Mouse (Mus musculus) thymus, postnatal 10 days (tissue): ENCODE data around the gene Prpf31.
A peak's percentile ranks its signal among the peaks of the same experiment; 100 is the strongest.
"Not testable (repeated sequence)": the region's sequence is repeated elsewhere in the genome, so short reads cannot be mapped to it uniquely, and the experiment has no call there.

Source experiments
- DNase-seq, 2 experiments: peaks; one replicate each; pipeline ENCODE4 v3.0.0; 2021; ENCODE audit warnings: low spot score in 2 of 2

The Prpf31 gene

GRCm38 (mm10) chr7:3629543-3630477 lies at the start of gene Prpf31, which contains the start of gene Tfpt:
Prpf31 (plus strand) TSS chr7:3629985.
Tfpt (minus strand) TSS chr7:3629929.
- DNase-seq: peak; percentile 85 to 87

DNA sequence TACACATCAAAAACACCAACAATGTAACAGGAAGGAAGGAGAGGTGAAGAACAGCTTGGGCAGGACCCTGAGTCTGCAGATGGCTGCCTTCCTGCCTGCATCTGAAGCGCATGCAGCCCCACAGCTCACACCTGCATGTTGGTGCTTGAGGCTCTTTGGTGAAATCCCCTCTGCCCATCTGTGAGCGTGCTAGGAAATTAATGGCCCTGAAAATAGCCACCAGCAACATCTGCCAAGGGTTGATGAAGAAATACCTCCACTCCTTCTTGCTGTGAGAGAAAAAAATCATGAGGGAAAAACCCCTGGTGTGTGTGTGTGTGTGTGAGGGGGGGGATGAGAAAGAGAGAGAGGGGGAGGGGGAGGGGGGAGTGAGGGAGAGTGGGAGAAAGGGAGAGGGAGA lies 49.8 kb upstream of the Prpf31 start:
- DNase-seq: no peak

- DNase-seq: no peak
These were observed 44.0 kb upstream of the Prpf31 start for GRCm38 (mm10) chr7:3585763-3586162.

- DNase-seq: no peak
These were observed 43.5 kb upstream of the Prpf31 start for GRCm38 (mm10) chr7:3586255-3586654.

DNA sequence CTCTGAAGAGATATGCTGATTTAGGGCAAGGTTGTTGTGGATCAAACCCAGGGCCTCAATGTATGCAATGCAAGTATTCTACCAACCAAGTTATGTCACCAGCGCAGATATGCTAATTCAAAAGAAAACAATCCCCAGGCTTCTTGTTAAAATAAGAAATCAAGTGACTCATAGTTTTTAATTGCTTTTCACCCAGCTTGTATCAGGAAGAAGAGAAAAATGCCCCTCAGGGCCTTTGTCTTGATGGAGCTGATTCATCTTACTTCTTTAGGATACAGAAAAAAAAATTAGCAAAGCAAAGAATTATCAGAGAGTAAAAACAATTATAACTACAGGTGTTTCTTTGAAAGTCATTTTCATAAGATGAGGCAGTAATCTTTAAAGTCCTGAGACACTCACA lies 42.5 kb upstream of the Prpf31 start:
- DNase-seq: no peak

- DNase-seq: no peak
These were observed 39.2 kb upstream of the Prpf31 start for GRCm38 (mm10) chr7:3590550-3590949.

GRCm38 (mm10) chr7:3591534-3591933 lies 38.3 kb upstream of the Prpf31 start:
- no peak for DNase-seq

DNA sequence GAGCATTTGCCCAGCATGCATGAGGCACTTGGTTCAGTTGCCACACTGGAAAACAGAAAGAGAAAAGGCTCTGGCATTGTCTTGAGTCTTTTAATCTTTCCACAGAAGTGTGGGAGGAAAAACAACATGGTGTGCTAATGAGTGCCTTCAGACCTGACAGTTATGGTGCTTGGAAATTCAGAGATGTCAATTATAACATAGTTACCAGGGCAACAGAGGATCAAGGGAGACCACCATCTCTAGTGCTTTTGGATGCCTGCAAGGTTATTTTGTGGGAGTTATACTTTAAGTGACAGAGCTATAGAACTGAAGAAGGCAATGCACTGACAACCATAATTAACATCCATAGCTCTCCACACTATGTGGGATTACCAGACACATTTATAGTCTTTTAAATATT lies 35.9 kb upstream of the Prpf31 start:
- no peak for DNase-seq

- no peak for DNase-seq
These were observed 35.1 kb upstream of the Prpf31 start for GRCm38 (mm10) chr7:3594686-3595085.

GRCm38 (mm10) chr7:3595146-3595545 lies 34.6 kb upstream of the Prpf31 start:
- no peak for DNase-seq

DNA sequence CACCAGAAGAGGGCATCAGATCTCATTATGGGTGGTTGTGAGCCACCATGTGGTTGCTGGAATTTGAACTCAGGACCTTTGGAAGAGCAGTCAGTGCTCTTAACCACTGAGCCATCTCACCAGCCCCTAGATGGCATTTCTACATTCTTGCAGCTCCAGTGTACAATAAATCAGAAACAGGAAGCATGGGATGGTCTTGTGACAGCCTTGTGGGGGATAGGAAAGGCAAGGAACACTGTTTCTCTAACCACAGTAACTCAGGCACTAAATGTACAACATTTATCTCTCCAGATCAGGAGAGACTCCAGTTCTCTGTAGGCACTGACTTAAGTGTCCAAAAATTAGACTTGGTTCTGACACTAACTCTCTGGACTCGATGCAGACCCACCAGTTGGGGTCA lies 32.0 kb upstream of the Prpf31 start:
- DNase-seq: not testable (repeated sequence)

DNA sequence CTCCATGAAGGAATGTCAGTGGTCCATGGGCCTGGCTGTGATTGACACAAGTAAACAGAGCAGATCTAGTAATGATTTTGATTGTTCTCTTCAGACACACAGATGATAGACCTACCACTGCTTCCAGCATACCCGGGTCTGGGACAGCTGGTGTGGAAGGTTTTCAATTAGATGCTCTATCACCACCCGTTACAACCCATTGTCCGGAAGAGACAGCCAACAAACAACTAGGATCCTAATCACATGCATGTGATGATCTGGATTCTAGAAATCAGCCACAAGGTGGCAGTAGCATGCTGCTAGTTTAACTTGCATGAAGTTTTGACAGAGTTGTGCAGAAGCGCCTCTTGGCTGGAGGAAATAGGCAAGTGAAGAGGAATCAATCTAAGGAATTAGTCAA lies 28.7 kb upstream of the Prpf31 start:
- DNase-seq: peak; percentile 22 to 63

GRCm38 (mm10) chr7:3606798-3607197 lies 23.0 kb upstream of the Prpf31 start:
- peak in 1 of 2 experiments; percentile 28 for DNase-seq

DNA sequence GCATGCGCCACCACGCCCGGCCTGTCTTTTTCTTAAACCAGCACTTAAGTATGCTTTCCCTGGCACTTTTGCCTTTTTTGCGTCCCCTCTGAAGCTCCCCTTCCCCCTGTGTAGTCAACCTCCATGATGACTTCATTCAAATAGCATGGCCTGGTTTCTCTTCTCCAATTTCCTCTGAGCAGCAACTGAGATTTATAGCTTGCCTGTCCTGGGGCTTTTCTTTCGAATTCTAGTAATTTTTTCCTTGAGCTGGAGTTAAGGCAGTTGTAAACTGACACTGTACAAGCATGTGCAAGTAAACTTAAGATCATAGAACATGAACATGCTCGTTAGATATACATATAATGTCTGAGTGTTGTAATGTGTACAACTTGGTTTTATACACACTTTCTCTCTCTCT lies 22.4 kb upstream of the Prpf31 start:
- DNase-seq: no peak

DNA sequence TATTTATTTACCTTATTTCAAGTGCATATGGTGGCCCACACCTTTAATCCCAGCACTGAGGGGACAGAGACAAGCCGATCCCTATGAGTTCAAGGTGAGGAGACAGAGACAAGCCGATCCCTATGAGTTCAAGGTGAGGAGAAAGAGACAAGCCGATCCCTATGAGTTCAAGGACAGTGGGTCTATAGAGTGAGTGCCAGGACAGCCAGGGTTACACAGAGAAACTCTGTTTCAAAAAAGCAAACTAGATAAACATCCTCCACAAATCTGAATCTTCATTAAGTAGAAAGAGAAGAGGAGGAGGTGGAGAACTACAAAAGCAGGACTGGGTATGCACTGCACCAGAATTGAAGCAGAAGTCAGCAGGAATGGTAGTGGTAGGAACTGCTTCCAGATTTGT lies 21.1 kb upstream of the Prpf31 start:
- no peak for DNase-seq

GRCm38 (mm10) chr7:3609082-3609481 lies 20.7 kb upstream of the Prpf31 start:
- no peak for DNase-seq

GRCm38 (mm10) chr7:3610437-3610836 lies 19.3 kb upstream of the Prpf31 start:
- DNase-seq: no peak

- DNase-seq: no peak
These were observed 18.8 kb upstream of the Prpf31 start for GRCm38 (mm10) chr7:3611006-3611405.

DNA sequence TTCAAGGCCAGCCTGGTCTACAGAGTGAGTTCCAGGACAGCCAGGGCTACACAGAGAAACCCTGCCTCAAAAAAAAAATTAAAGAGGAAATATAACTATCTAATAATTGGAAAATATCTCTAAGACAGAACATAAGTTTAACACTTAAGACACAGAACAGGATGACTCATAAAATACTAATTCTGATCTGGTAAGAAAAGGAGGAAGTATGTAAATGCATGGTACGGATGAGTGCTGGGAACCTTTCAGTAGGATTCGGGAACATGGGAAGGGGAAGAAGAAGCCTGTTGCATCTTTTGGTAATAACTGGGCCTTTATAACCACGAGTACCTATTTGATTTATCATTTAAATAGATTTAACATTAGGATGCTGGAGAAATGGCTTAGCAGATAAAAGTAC lies 15.8 kb upstream of the Prpf31 start:
- no peak for DNase-seq

- DNase-seq: no peak
These were observed 13.8 kb upstream of the Prpf31 start, which contains the start of gene Oscar for GRCm38 (mm10) chr7:3616057-3616388. Oscar (minus strand) TSS chr7:3616157.

GRCm38 (mm10) chr7:3616389-3617241 lies 13.2 kb upstream of the Prpf31 start:
- DNase-seq: peak; percentile 23

GRCm38 (mm10) chr7:3617242-3617995 lies 12.4 kb upstream of the Prpf31 start, which contains the start of gene Ndufa3:
Ndufa3 (plus strand) TSS chr7:3617373.
- peak; percentile 85 to 86 for DNase-seq
